Mouse (Mus musculus) thymus, adult 2 months (tissue): Measurements from ENCODE around the gene Tada1.

Experiments used
- CTCF ChIP-seq: fragments of 200-500 bp; IDR thresholded peaks from 2 replicates; pipeline ENCODE4 v1.5.1; 2012; ENCODE audit warnings: mild to moderate bottlenecking, control low read depth, low read length, moderate library complexity, borderline replicate concordance; ENCODE audit not compliant: control insufficient read depth, poor library complexity, insufficient read depth; ENCODE audit errors: extremely low read depth
- POLR2A ChIP-seq: fragments of 200-500 bp; IDR thresholded peaks from 2 replicates; pipeline ENCODE4 v1.6.1; 2012; ENCODE audit warnings: mild to moderate bottlenecking, low read length, control low read depth, moderate library complexity; ENCODE audit not compliant: control insufficient read depth, poor library complexity, insufficient read depth; ENCODE audit errors: extremely low read depth

DNA sequence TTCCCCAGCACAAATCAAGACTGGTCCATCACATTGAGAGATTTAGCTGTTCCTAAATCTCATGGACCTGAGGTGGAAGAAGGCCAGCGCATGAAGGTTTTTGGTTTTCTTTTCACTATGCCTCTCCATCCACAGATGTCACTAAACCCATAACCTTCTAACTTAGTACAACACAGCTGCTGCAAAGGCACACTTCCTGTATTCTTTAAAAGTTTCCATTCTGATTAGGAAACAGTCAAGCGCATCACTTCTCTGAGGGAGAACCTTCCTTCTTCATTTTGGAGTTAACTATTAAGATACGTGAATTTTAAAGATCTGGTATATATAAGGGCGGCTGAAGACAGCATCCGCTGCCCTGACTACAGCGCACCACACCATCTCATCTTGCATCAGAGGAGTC is 33.3 kb upstream of the Tada1 start:
- TF ChIP-seq POLR2A (no peak), CTCF (no peak)
